Mouse (Mus musculus): ENCODE results near the gene Ror2.

DNA sequence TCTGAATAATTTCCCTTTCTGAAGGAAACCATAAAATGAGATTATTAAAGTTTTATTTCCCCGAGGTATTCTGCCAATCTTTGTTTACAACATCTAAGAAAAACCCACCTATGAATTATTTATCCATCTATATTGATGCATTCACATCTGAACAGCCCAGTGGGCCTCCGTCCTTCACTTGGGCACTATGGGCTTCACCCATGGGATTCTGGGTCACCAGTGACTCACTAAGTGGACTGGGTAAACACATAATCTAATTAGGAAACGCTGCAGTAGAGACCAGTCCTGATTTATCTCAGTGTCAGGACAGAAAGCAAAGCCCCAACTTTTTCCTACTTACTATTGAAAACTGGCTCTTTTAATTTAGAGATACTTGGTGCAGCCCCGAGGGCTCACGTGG is 210.9 kb downstream of the Ror2 start:
- TF ChIP-seq CTCF (IDR thresholded peaks at IDR 0.05; ENCODE audit: extremely low read depth, insufficient read length, insufficient replicate concordance, low read depth, low read length) (no peak), POLR2A (IDR thresholded peaks at IDR 0.05; ENCODE audit: low read depth, low read length) (no peak)

Data from small intestine, adult 2 months (tissue).